Mouse (Mus musculus) forebrain, postnatal 0 days (tissue): ENCODE data around the gene Gm8677. TPM values are rescaled to one million over a fixed set of nuclear protein-coding genes. Genes with fewer than 3 reads are reported as not detected.
"Not testable (repeated sequence)": the region's sequence is repeated elsewhere in the genome, so short reads cannot be mapped to it uniquely, and the experiment has no call there.

Source experiments
- ATAC-seq: fragments of 200-750 bp; cut with Nextera tagmentation; 2 replicates; pipeline ENCODE4 v1.8.0; 2017; ENCODE audit warnings: mild to moderate bottlenecking, moderate library complexity
- DNase-seq: peaks from one replicate; pipeline ENCODE4 v3.0.0-alpha.2; 2015
- H3K27ac ChIP-seq: fragments of 300-500 bp; sonication (generic); 2 replicates; pipeline ENCODE4 v1.5.1; 2014; ENCODE audit warnings: low read depth, mild to moderate bottlenecking, antibody characterized with exemption, low read length, moderate library complexity, mixed read lengths
- H3K27me3 ChIP-seq: fragments of 300-500 bp; sonication (generic); 2 replicates; pipeline ENCODE4 v1.6.1; 2014; ENCODE audit warnings: mild to moderate bottlenecking, low read length, mixed read lengths; ENCODE audit not compliant: insufficient read depth
- H3K36me3 ChIP-seq: fragments of 300-500 bp; sonication (generic); 2 replicates; pipeline ENCODE4 v1.6.1; 2014; ENCODE audit warnings: mild to moderate bottlenecking, moderate library complexity; ENCODE audit not compliant: insufficient read depth
- H3K4me1 ChIP-seq: fragments of 300-500 bp; sonication (generic); 2 replicates; pipeline ENCODE4 v1.6.1; 2014; ENCODE audit warnings: antibody characterized with exemption; ENCODE audit not compliant: insufficient read depth
- H3K4me2 ChIP-seq: fragments of 300-500 bp; sonication (generic); 2 replicates; pipeline ENCODE4 v1.6.1; 2014; ENCODE audit warnings: low read depth, mild to moderate bottlenecking, moderate library complexity
- H3K4me3 ChIP-seq: fragments of 300-500 bp; sonication (generic); 2 replicates; pipeline ENCODE4 v1.5.1; 2014; ENCODE audit warnings: low read depth, low read length, mixed read lengths
- H3K9ac ChIP-seq: fragments of 300-500 bp; sonication (generic); 2 replicates; pipeline ENCODE4 v1.6.1; 2014; ENCODE audit warnings: mild to moderate bottlenecking
- H3K9me3 ChIP-seq: fragments of 300-500 bp; sonication (generic); 2 replicates; pipeline ENCODE4 v1.6.1; 2016; ENCODE audit warnings: low read length
- WGBS: fragments of 180-500 bp; shearing (Covaris S2); extraction: QIAGEN DNeasy Blood & Tissue Kit; methylation state at CpG from one replicate; pipeline ENCODE4 v1.1.7; 2014; 5-methylcytosine and 5-hydroxymethylcytosine counted together
- polyA plus RNA-seq: library from polyadenylated mRNA; unstranded; fragments of >200 nt; fragmentation: Nextera tagmentation; extraction: Ambion mirVana; gene quantifications from 2 replicates; pipeline ENCODE4 v1.2.1, GENCODE M21; 2015
- total RNA-seq: library from RNA; depleted of rRNA; stranded (reverse); fragments of >200 nt; gene quantifications from 2 replicates; pipeline ENCODE4 v1.2.3, GENCODE M21; 2014; rRNA removed

Gene Gm8677
- not detected in 2 replicates for total RNA-seq
- not detected in 2 replicates for polyA plus RNA-seq

- not testable (repeated sequence) for H3K27me3 ChIP-seq, H3K27ac ChIP-seq, H3K4me3 ChIP-seq, ATAC-seq, H3K9ac ChIP-seq, H3K4me1 ChIP-seq, H3K4me2 ChIP-seq, H3K9me3 ChIP-seq, H3K36me3 ChIP-seq, DNase-seq
- no CpG with 5 or more reads among the region's 1 CpGs for WGBS
Observed at GRCm38 (mm10) chr7:22534787-22535186, at the start of gene Gm8677. Gene Gm8677, minus strand, starts transcription at chr7:22534887.

DNA sequence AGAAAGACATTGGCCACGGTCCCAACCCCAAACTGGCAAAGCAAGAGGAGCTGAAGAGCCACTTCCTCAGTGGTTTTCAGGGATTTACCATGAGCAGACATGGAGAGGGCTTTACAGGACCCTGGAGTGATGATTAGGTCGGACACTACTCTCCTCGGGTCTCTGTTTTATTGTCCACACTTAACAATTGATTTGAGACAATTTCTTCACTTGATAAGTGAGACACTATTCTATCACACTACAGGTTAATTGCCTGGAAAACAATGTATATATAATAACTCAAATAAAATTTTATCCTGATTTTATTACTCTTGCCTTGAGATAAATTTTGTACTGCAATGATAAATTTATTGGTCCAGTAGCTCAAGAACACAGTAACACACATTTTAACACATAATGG is 30.6 kb upstream of the Gm8677 start, which contains the start of gene Gm4201:
TSS of gene Gm4201 (minus strand) at position 101 of the 400 bp plus-strand sequence.
- DNase-seq, H3K27me3 ChIP-seq, ATAC-seq, H3K9me3 ChIP-seq, H3K27ac ChIP-seq, H3K36me3 ChIP-seq, H3K4me1 ChIP-seq, H3K9ac ChIP-seq, H3K4me2 ChIP-seq, H3K4me3 ChIP-seq: not testable (repeated sequence)
- no CpG with 5 or more reads among the region's 3 CpGs for WGBS

DNA sequence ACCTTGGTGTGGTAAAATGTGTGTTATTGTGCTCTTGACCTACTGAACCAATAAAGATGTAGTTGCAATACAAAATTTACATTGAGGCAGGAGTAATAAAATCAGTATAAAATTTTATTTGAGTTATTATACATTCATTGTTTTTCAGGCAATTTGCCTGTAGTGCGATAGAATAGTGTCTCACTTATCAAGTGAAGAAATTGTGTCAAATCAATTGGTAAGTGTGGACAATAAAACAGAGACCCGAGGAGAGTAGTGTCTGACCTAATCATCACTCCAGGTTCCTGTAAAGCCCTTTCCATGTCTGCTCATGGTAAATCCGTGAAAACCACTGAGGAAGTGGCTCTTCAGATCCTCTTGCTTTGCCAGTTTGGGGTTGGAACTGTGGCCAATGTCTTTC is 12.0 kb downstream of the Gm8677 start, which contains the start of gene Vmn1r152:
TSS of gene Vmn1r152 (plus strand) at position 301 of the 400 bp plus-strand sequence.
- H3K9ac ChIP-seq, ATAC-seq, H3K9me3 ChIP-seq, H3K4me2 ChIP-seq, H3K27me3 ChIP-seq, H3K4me1 ChIP-seq, H3K36me3 ChIP-seq, H3K27ac ChIP-seq, DNase-seq, H3K4me3 ChIP-seq: not testable (repeated sequence)
- WGBS: no CpG with 5 or more reads among the region's 3 CpGs

DNA sequence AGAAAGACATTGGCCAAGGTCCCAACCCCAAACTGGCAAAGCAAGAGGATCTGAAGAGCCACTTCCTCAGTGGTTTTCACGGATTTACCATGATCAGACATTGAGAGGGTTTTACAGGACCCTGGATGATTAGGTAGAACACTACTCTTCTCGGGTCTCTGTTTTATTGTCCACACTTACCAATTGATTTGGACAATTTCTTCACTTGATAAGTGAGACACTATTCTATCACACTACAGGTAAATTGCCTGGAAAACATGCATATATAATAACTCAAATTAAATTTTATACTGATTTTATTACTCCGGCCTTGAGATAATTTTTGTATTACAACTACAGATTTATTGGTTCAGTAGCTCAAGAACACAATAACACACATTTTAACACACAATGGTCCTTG is 35.1 kb downstream of the Gm8677 start, which contains the start of gene Vmn1r151:
TSS of gene Vmn1r151 (minus strand) at position 101 of the 400 bp plus-strand sequence.
- DNase-seq, H3K9ac ChIP-seq, ATAC-seq, H3K36me3 ChIP-seq, H3K27me3 ChIP-seq, H3K4me3 ChIP-seq, H3K4me1 ChIP-seq, H3K27ac ChIP-seq, H3K9me3 ChIP-seq, H3K4me2 ChIP-seq: not testable (repeated sequence)
- WGBS: 25% methylated on average over 1 of the region's 3 CpGs

Other genes starting within 250 kb of the Gm8677 start
- not detected in 2 replicates for gene Gm4187, start 205.2 kb downstream of the Gm8677 start, total RNA-seq
- gene Gm4187, start 205.2 kb downstream of the Gm8677 start, polyA plus RNA-seq: not detected in 2 replicates
- gene Gm8660, start 163.8 kb downstream of the Gm8677 start, total RNA-seq: not detected in 2 replicates
- gene Gm8660, start 163.8 kb downstream of the Gm8677 start, polyA plus RNA-seq: not detected in 2 replicates
- not detected in 2 replicates for gene Vmn1r148, start 121.3 kb downstream of the Gm8677 start, total RNA-seq
- gene Vmn1r148, start 121.3 kb downstream of the Gm8677 start, polyA plus RNA-seq: not detected in 2 replicates
- not detected in 2 replicates for gene Vmn1r149, start 96.7 kb downstream of the Gm8677 start, total RNA-seq
- gene Vmn1r149, start 96.7 kb downstream of the Gm8677 start, polyA plus RNA-seq: not detected in 2 replicates
- gene Gm10665, start 70.8 kb downstream of the Gm8677 start, total RNA-seq: not detected in 2 replicates
- not detected in 2 replicates for gene Gm10665, start 70.8 kb downstream of the Gm8677 start, polyA plus RNA-seq
- not detected in 2 replicates for gene Vmn1r151, start 35.2 kb downstream of the Gm8677 start, total RNA-seq
- not detected in 2 replicates for gene Vmn1r151, start 35.2 kb downstream of the Gm8677 start, polyA plus RNA-seq
- not detected in 2 replicates for gene Vmn1r152, start 11.9 kb downstream of the Gm8677 start, total RNA-seq
- not detected in 2 replicates for gene Vmn1r152, start 11.9 kb downstream of the Gm8677 start, polyA plus RNA-seq
- not detected in 2 replicates for gene Gm4201, start 30.5 kb upstream of the Gm8677 start, total RNA-seq
- not detected in 2 replicates for gene Gm4201, start 30.5 kb upstream of the Gm8677 start, polyA plus RNA-seq
- not detected in 2 replicates for gene Gm4565, start 53.2 kb upstream of the Gm8677 start, total RNA-seq
- gene Gm4565, start 53.2 kb upstream of the Gm8677 start, polyA plus RNA-seq: not detected in 2 replicates
- gene Vmn1r155, start 123.1 kb upstream of the Gm8677 start, total RNA-seq: not detected in 2 replicates
- not detected in 2 replicates for gene Vmn1r155, start 123.1 kb upstream of the Gm8677 start, polyA plus RNA-seq
- gene Gm8693, start 157.4 kb upstream of the Gm8677 start, total RNA-seq: not detected in 2 replicates
- gene Gm8693, start 157.4 kb upstream of the Gm8677 start, polyA plus RNA-seq: not detected in 2 replicates
- gene Gm4567, start 184.8 kb upstream of the Gm8677 start, total RNA-seq: not detected in 2 replicates
- not detected in 2 replicates for gene Gm4567, start 184.8 kb upstream of the Gm8677 start, polyA plus RNA-seq
- gene Vmn1r157, start 226.8 kb upstream of the Gm8677 start, total RNA-seq: not detected in 2 replicates
- not detected in 2 replicates for gene Vmn1r157, start 226.8 kb upstream of the Gm8677 start, polyA plus RNA-seq